17 mouse cellular contexts compared by ENCODE assay signal in genomic region chr8:89308950-89309349, GRCm38 (mm10).
DNase-seq lines count a peak whose midpoint lies in the region; ATAC-seq lines count a peak whose summit lies in the region.
"Had no signal": no experiment of that assay in that cellular context is flagged by ENCODE, and none has a peak within 500 bp of the region (broad histone marks: within the 10 kb centered on the region; RNA-seq: fewer than 3 reads in every experiment).

No protein-coding gene starts in this region.

- 7% methylated on average over 5 of the region's 5 CpGs for WGBS in midbrain, embryonic 11.5 days
- 13% methylated on average over 5 of the region's 5 CpGs for WGBS in midbrain, embryonic 16.5 days
- 9% methylated on average over 5 of the region's 5 CpGs for WGBS in forebrain, embryonic 13.5 days
- WGBS in hindbrain, embryonic 10.5 days = 19% methylated on average over 5 of the region's 5 CpGs
- WGBS in neural tube, embryonic 12.5 days = 10% methylated on average over 5 of the region's 5 CpGs

- peak; percentile 88 for DNase-seq in midbrain, embryonic 11.5 days (ENCODE audit: low spot score, missing footprints)
- DNase-seq in hindbrain, embryonic 10.5 days (ENCODE audit: low spot score) = no peak
- no peak for DNase-seq in embryo, embryonic 9.5 days (ENCODE audit: extremely low spot score)
- DNase-seq in embryo, embryonic 11 days = no peak
- no peak for DNase-seq in gastrocnemius, postnatal 4 days (ENCODE audit: low spot score in 2 of 2)
- DNase-seq: gastrocnemius, postnatal 36 days; heart, postnatal 36 days; kidney, adult 11 months; lung, adult 2 months; lung, postnatal 36 days; right cerebral cortex, adult 18-20 months; thymus, adult 18-20 months had no signal

- no peaks in the 10 kb centered on the region for H3K9me3 ChIP-seq in midbrain, embryonic 11.5 days (ENCODE audit: control insufficient read depth, low read length)
- H3K9me3 ChIP-seq in midbrain, embryonic 16.5 days (replicated peaks; ENCODE audit: control insufficient read depth, low read length, poor library complexity, severe bottlenecking) = no peaks in the 10 kb centered on the region
- H3K9me3 ChIP-seq in forebrain, embryonic 13.5 days (replicated peaks) = no peaks in the 10 kb centered on the region
- H3K9me3 ChIP-seq in hindbrain, embryonic 10.5 days = no peaks in the 10 kb centered on the region
- no peaks in the 10 kb centered on the region for H3K9me3 ChIP-seq in neural tube, embryonic 12.5 days
- H3K9me3 ChIP-seq: heart, embryonic 13.5 days had no signal

- 0 out of 2 replicates have a peak, but pooled peaks have one; percentile 42 for ATAC-seq in midbrain, embryonic 11.5 days (ENCODE audit: low FRiP score)
- ATAC-seq in midbrain, embryonic 16.5 days = no peak
- ATAC-seq in forebrain, embryonic 13.5 days = peak; percentile 57; the same call in 1 of the 2 replicates
- ATAC-seq in neural tube, embryonic 12.5 days (ENCODE audit: low FRiP score, low read depth) = no peak

- no peak overlapping the region for H3K4me2 ChIP-seq in midbrain, embryonic 11.5 days
- H3K4me2 ChIP-seq in midbrain, embryonic 16.5 days (ENCODE audit: low read length) = no peak overlapping the region
- H3K4me2 ChIP-seq in forebrain, embryonic 13.5 days = peak overlapping the region; percentile 28
- peak overlapping the region; percentile 36 for H3K4me2 ChIP-seq in neural tube, embryonic 12.5 days (replicated peaks)
- H3K4me2 ChIP-seq: heart, embryonic 13.5 days had no signal

- peaks cover 29% of the 10 kb centered on the region for H3K4me1 ChIP-seq in midbrain, embryonic 11.5 days (ENCODE audit: control insufficient read depth, insufficient read depth, low read length)
- peaks cover 8% of the 10 kb centered on the region; the same call in 1 of the 2 replicates for H3K4me1 ChIP-seq in midbrain, embryonic 16.5 days (ENCODE audit: control insufficient read depth, insufficient read depth, low read length)
- peaks cover 58% of the 10 kb centered on the region for H3K4me1 ChIP-seq in forebrain, embryonic 13.5 days
- H3K4me1 ChIP-seq in hindbrain, embryonic 10.5 days (replicated peaks) = peaks cover 48% of the 10 kb centered on the region
- H3K4me1 ChIP-seq in neural tube, embryonic 12.5 days = peaks cover 32% of the 10 kb centered on the region
- H3K4me1 ChIP-seq: heart, embryonic 13.5 days had no signal

- no peak overlapping the region for H3K9ac ChIP-seq in midbrain, embryonic 11.5 days (ENCODE audit: low read length)
- no peak overlapping the region for H3K9ac ChIP-seq in midbrain, embryonic 16.5 days (ENCODE audit: low read depth, low read length)
- 0 out of 2 replicates have a peak overlapping the region, but pooled peaks have one; percentile 31 for H3K9ac ChIP-seq in forebrain, embryonic 13.5 days
- H3K9ac ChIP-seq in neural tube, embryonic 12.5 days = no peak overlapping the region
- H3K9ac ChIP-seq: heart, embryonic 13.5 days had no signal

- no peak overlapping the region for H3K4me3 ChIP-seq in midbrain, embryonic 11.5 days (ENCODE audit: low read depth, low read length)
- no peak overlapping the region for H3K4me3 ChIP-seq in midbrain, embryonic 16.5 days (ENCODE audit: low read depth, low read length)
- no peak overlapping the region for H3K4me3 ChIP-seq in forebrain, embryonic 13.5 days
- no peak overlapping the region for H3K4me3 ChIP-seq in hindbrain, embryonic 10.5 days
- H3K4me3 ChIP-seq in neural tube, embryonic 12.5 days = no peak overlapping the region
- H3K4me3 ChIP-seq: heart, embryonic 13.5 days had no signal

- no peaks in the 10 kb centered on the region for H3K27me3 ChIP-seq in midbrain, embryonic 11.5 days (ENCODE audit: control insufficient read depth, insufficient read depth, low read length)
- no peaks in the 10 kb centered on the region for H3K27me3 ChIP-seq in midbrain, embryonic 16.5 days (ENCODE audit: control insufficient read depth, insufficient read depth, low read depth, low read length)
- H3K27me3 ChIP-seq in forebrain, embryonic 13.5 days = no peaks in the 10 kb centered on the region
- H3K27me3 ChIP-seq in hindbrain, embryonic 10.5 days (ENCODE audit: insufficient read depth, poor library complexity, severe bottlenecking) = 0 out of 2 replicates have a peak, but pooled peaks cover 4% of the 10 kb centered on the region
- H3K27me3 ChIP-seq in neural tube, embryonic 12.5 days (replicated peaks) = no peaks in the 10 kb centered on the region

- H3K27ac ChIP-seq in midbrain, embryonic 11.5 days (ENCODE audit: low read depth, low read length) = peak overlapping the region; percentile 44; the same call in 1 of the 2 replicates
- no peak overlapping the region for H3K27ac ChIP-seq in midbrain, embryonic 16.5 days (ENCODE audit: low read length)
- peak overlapping the region; percentile 78 for H3K27ac ChIP-seq in forebrain, embryonic 13.5 days
- peak overlapping the region; percentile 80 for H3K27ac ChIP-seq in hindbrain, embryonic 10.5 days
- H3K27ac ChIP-seq in neural tube, embryonic 12.5 days = peak overlapping the region; percentile 70; the same call in 1 of the 2 replicates
- H3K27ac ChIP-seq: heart, embryonic 13.5 days had no signal

- no peaks in the 10 kb centered on the region for H3K36me3 ChIP-seq in midbrain, embryonic 11.5 days (ENCODE audit: control insufficient read depth, insufficient read depth, low read length)
- H3K36me3 ChIP-seq in midbrain, embryonic 16.5 days (ENCODE audit: control insufficient read depth, insufficient read depth, low read length) = no peaks in the 10 kb centered on the region
- no peaks in the 10 kb centered on the region for H3K36me3 ChIP-seq in forebrain, embryonic 13.5 days (ENCODE audit: poor library complexity, severe bottlenecking)
- no peaks in the 10 kb centered on the region for H3K36me3 ChIP-seq in hindbrain, embryonic 10.5 days
- no peaks in the 10 kb centered on the region for H3K36me3 ChIP-seq in neural tube, embryonic 12.5 days
- H3K36me3 ChIP-seq: G1E; heart, embryonic 13.5 days had no signal

Comparison
In these comparisons a context has a peak if more than half of its experiments do, and no peak if none do; other contexts are left out.
1. ATAC-seq: peak in midbrain, embryonic 11.5 days (single experiment) and forebrain, embryonic 13.5 days (single experiment); none in midbrain, embryonic 16.5 days (single experiment) and neural tube, embryonic 12.5 days (single experiment).
2. H3K4me2 ChIP-seq: peak in forebrain, embryonic 13.5 days (single experiment) and neural tube, embryonic 12.5 days (single experiment); none in midbrain, embryonic 11.5 days (single experiment) and midbrain, embryonic 16.5 days (single experiment).